Mouse (Mus musculus): Measurements from ENCODE around the gene Nup188.

Gene Nup188

DNA sequence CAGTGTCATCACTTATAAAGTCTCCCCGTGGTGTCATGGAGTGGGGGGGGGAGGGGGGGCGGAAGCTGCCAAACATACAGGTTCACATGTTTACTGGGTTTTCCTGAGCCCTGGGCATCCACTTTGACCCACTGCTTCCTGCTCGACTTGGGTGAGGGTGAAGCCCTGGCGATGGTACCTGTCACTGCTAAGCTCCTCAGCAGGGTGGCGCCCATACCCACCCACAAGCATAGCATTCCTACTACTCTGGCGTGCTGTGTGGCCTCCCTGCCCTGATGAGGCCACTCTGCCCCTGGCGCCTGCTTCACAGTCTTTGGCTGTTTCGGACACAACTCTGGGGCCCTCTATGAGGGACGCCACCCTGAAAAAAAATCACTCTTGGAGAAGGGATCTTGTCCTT is 70.7 kb downstream of the Nup188 start:
- DNase-seq, result peak; percentile 43

DNA sequence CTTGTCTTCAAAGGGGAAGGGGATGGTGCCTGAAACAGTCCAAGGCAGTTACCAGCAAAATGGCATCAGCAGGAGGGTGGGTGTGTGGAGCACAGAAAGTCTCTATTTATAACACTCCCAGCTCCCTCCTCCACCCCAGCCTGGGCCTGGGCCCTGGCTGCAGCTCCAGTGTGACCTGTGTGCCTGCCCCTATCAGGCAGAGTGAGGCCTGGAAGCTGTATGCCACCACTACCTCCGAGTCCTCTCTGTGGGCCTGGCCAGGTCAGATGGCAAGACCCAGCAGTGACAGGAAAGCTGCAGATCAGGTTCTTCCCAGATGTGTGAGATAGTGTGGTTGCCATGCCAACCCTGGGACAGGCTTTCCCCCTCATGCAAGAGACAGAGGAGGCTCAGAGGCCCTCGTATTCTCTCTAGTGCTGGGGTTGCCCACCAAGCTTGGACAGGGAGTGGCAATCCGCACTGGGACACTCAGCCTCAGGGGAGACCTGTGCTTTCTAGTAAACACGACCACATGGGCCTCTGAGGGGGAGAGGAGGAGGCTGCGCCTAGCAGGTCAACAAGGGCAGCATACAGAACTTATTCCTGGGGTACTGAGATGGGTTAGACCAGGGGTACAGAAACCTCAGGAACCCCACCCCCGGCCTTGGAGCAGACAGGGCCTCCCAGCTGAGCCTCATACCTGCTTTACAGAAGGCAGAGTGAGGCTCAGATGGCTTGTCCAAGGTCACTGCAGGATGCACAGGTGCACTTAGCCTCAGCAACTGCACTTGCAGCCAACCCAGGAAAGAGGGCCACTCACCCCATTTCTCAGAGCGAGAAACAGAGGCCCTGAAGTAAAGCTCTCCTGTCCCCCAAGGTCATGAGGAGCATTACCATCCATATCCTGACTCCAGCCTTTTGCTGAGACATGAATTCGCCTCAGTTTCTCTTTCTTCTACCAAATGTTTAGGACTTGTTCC is 71.6 kb downstream of the Nup188 start:
- peak; percentile 50 for DNase-seq

DNA sequence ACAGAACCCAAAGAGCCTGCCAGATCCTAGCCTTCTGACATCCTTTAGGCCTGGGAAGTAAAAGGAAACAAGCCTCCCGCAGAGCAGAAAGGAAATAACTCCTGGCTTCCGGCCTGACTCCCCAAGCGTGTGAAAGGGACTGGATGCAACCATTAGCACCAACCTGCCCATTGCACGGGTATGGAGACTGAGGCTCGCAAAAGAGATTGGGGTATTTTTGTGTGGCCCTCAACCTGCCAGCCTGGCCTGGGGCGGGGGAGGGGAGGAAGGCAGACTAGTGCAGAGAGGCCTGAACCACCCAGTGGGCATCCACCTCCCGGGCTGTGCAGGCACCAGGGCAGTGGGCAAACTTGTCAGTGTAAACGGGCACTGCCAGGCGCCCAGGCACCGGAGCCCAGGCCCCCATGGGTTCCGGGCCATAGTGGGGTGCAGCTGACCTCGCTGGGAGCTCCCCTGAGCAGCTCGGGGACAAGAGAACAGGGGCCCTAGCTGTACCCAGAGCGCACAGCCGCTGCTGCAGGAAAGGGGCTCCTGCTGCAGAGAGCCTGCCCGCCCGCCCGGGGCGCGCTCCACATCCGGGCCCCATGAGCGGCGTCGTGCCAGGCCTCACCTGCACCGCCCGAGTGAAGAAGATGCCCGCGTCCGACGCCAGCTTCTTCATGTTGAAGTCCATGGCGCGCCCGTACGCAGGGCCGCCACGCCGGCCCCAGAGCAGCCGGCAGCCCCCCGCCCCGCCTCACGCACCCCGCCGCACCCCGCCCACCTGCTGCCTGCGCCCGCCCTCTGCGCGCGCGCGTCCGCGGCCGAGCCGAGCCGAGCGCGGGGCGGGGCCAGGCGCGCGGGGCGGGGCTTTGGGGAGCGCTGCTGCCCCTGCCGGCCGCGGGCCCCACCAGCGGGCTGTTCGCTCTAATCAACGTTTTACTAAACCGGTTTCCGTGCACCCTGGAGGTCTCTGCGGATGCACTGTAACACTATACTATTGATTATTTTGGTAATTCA is 72.6 kb downstream of the Nup188 start, which contains the start of gene Sh3glb2:
Sh3glb2 (minus strand) TSS at position 805 of the 999 bp plus-strand sequence.
- DNase-seq, result peak; percentile 85

DNA sequence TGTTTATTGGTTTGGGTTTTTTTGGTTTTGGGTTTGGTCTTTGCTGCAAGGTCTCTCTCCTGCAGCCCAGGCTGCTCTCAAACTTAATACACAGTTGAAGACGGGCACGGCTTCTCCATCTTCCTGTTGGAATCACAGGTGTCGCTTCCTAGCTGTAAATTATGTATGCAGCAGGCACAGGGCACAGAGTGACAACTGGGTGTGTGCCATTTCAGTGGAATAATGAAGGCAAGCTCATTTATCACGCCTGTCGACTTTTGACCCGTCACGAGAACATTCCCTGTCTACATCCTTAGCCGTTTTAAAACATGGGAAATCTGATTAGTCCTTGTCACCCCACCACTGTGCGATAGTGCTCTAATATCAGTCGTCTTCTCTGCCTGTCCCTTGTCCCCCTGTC is 74.4 kb downstream of the Nup188 start:
- no peak for DNase-seq

DNA sequence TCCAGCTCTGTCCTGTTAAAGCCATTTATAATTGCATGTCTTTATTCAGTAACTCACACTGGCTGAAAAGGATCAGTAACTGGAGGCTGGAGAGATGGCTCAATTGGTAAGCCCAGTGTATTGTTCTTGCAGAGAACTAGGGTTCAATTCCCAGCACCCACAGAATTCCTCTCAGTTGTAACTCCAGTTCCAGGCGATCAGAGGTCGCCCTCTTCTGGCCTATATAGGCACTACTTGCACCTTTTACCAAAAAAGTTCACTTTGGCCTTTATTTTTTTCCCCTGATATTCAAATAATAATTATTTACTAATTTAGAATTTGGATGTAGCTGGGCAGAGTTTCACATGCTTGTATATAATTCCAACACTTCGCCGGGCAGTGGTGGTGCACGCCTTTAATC is 76.7 kb downstream of the Nup188 start:
- no peak for DNase-seq

DNA sequence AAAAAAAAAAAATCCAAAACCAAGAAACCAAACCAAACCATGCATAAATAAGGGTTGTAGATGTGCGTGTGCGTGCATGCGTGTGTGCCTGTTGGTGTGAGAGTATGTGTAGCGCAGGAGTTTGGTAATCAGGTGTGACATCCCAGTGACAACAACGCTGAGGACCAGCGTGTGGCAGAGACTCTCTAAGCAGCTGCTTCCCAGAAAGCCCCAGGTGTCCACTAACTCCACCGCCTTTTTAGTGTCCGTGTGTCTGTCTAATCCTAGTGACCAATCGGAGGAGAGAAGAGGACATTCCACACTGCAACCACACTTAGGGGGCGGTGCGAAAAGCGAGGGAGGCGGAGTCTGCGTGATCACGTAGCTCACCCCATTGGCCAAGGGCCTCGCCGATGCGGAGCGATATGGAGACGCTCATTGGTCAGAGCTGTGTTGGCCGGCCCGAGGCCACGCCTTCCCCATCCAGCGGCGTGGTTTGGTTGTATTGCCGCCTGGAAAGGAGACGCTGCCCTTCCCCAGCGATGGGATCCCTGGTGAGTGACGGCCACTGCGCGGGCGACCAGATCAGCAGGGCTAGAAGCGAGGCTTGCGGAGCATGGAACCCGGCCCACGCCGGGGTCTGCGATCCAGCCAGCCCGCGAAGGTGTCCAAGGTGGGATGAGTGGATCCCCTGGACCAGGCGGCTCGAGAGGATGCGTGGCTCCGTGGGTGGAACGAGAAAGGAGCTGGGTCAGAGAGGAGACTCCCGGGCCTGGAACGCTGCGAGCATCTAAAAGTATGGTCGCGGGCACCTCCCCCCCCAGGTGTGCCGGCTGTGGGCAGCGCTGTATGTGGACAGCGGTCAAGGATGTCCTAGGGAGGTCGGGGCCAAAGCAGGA is 77.8 kb downstream of the Nup188 start, which contains the start of gene Miga2:
Miga2 (plus strand) TSS at position 461 of the 878 bp plus-strand sequence.
- peak; percentile 98 for DNase-seq

DNA sequence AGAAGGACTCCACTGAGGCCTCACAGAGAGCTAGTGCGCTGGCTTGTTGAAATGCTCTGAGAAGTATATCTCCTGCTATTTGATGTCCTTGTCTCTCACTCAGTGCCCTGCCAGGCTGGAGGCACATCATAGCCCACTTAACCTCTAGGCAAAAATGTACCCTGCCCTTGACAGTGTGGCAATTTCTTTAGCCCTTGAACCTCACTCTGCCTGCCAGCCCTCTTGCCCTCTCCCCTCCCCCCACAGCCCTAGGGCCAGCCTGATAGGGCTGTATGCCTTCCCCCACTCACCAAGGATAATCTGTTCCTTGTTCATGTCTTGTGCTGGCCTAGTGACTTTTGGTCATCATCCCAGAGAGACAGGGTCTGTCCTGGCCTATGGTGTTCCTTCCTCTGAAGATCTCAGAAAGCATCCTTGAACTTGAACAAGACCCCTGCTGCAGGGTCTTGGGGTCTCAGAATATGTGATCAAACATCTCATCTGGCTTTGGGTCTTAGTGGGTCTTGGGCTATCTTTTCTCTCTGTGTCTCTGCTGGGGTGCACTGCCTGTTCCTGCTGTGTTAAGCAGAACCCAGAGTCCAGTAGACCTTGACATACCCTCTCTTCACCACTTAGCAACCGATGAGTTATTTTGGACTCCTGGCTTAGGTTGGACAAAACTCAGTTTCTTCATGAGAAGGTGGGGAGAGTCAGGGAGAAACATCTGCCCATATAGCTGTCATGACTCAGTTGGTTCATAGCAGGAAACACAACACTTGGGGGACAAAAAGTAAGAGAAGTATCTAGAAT is 79.3 kb downstream of the Nup188 start:
- no peak for DNase-seq

DNA sequence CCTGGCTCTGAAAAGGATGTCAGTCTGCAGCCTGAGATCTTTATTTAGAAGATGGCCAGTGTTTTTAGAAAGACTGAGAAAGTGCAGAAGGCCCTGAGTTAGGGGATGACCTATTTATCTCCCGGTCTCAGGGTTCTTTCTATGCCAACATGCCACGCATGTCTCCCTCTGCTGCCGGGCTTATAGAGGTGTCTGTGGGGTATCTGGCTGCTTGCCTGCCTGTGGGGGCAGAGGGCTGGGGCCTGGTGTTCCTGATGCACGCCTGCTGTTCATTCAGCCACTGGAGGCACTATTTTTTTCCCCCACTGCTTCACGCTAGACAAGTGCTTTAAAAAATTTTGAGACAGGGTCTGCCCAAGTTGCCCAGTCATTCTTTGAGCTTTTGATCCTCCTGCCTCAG is 80.0 kb downstream of the Nup188 start:
- no peak for DNase-seq

DNA sequence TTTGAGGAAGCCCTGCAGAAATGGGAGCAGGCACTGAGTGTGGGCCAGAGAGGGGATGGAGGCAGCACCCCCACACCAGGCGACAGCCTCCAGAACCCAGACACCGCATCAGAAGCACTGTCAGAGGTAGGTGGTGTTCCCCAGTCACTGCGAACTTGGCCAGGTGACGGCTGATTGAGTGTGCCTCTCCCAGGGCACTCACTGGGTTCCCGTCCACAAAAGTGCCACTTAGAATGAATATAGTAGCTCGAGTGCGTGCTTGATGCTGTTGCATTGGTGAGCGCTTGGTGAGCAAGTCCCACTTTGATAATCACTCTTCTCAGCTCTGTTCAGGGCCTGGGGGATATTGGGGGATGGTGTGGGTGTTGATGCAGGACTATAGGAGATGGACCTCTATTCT is 85.3 kb downstream of the Nup188 start:
- no peak for DNase-seq

DNA sequence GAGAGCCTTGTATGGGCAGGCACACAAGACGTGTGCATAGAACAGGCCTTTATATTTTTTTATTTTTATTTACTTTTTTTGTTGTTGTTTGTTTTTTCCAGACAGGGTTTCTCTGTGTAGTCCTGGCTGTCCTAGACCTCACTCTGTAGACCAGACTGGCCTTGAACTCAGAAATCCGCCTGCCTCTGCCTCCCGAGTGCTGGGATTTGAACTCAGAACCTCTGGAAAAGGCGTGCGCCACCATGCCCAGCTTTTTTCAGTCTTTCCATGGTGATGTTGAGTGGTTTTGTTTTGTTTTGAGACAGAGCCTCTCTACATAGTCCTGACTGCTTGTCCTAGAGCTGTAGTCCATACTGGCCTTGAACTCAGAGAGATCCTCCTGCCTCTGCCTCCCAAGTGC is 86.5 kb downstream of the Nup188 start:
- DNase-seq, result no peak

DNA sequence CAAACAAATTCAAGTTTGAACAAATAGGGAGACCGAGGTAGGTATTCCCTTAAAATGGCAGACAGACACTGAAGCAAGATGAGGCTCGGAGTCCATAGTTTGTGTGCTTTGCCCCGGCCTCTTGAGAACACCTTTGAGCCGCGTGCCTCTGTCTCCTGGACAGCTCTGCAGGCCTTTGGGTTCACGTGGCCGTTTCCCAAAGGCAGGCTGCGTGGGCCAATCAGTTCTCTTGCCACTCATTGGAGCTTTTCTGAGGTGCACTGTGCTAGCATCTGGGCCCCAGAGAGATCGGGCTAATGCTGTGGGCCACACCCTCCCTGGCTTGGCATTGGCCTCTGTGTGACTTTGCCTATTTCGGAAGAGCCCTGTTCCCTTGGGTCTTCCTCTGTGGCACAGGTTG is 89.7 kb downstream of the Nup188 start:
- DNase-seq, result no peak

DNA sequence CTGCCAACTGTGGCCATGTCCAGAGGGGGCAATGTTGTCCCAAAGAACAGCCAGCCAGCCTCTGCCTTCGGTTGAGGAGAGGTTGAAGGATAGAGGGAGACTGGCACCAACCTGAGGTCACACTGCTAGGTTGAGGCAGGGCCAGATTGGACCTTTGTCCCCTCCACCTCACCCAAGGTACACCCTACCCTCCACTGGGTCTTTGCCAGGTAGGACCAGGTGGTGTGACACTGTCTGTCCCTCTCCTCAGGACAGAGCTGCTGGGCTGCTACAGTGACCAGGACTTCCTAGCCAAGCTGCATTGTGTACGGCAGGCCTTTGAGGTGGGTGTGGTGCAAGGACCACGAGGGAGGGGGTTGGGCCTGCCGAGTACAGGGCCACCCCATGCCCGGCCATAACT is 91.5 kb downstream of the Nup188 start:
- DNase-seq, result no peak

DNA sequence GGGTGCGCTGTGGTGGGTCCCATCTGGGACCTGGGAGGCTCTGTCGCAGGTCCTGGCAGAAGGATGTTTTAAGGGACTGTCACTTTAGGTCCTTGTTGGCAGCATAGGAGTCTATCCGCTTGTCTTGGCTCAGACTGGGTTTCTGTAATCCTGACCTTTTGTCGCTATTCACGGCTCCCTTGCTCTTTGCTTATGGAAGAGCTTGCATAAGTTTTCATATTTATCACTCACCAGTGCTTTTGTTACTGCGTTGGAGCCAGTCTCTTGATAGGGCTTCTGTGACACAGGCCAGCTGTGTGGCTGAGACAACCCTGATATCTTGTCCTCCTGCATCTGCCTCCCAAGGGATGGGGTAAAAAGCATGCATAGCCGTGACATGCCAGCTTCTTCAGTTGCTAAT is 93.1 kb downstream of the Nup188 start:
- DNase-seq, result no peak

DNA sequence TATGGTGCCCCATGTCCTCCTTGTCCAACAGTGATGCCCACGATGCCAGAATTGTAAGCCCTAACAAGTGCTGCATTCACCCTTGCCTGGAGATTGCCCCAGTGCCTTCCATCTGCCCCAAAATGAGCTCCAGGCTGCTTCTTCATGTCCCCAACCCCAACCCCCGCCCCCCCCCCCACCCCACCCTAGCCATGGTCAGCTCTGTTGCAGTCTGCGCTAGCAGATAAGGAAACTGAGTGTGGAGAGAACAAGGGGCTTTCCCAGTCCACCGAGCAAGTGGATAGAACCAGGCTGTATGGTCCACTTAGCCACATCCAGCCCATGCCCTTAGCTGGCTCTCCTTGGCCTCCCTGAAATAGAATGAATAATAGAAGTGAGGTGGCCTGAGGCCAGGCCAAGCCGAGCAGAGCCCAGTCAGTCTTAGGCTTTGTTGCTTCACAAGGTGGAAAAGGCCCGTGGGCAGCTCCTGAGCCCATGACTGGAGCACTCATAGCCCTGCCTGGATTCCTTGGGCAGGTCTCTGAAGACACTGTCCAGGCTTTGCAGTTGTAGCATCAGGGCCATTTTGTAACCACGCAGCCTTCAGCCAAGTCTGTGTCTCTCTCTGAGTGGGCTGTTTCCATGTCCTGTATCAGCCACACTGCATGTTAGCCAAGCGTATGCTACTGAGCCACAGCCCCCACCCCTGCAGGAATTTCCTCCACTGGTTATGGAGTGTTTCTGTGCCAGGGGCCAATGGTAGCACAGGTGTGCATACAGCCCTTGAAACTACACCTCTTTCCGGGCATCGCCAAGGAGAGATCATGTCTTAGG is 94.6 kb downstream of the Nup188 start:
- no peak for DNase-seq

DNA sequence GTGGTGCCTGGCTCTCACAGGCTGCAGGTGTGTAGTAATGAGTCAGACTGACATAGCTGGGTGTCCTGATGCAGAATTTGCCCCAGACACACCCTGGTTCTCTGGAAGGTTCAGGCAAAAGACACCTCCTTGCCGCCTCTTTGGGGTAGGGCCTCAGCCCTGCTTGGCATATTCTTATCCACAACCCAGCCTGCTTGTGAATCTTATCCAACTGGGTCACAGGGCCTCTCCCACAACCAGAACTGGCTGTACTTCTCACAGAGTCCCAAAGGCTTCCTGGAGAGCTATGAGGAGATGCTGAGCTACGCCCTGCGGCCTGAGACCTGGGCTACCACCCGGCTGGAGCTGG is 95.2 kb downstream of the Nup188 start:
- no peak for DNase-seq

DNA sequence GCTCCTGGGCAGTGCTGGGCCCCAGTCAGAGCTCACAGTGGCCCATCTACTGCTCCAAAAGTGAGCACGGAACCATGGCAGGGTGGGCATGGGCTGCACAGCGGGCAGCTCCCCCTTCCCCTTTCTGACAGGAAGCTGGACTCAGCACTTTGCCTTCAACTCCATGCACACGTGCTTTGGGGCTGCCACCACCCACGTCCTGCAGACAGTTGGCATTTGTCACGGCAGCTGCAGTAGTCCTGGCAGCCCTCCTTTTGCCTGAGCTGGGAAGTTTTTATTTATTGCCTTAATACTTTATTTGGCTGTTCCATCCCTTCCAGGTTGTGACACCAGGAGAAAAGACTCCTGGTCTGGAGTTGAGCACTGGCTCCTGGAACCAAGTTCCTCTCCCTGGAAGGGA is 98.6 kb downstream of the Nup188 start:
- no peak for DNase-seq

DNA sequence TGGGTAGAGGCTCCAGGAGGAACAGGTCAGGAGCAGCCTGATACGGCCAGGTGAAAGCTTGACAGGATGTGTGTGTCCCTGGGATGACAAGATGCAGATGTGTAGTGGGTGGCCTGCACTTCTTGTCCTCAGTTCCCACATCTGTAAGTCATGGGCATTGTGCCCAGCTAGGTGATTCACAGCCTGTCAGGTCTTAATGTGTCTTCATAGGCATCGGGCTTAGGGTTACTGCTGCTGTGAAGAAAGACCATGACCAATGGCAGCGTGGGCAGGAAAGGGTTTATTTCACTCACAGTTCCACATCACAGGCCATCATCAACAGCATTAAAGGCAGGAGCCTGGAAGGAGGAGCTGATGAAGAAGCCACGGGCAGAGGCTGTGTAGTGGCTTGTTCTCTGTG is 99.4 kb downstream of the Nup188 start:
- DNase-seq, result no peak

DNA sequence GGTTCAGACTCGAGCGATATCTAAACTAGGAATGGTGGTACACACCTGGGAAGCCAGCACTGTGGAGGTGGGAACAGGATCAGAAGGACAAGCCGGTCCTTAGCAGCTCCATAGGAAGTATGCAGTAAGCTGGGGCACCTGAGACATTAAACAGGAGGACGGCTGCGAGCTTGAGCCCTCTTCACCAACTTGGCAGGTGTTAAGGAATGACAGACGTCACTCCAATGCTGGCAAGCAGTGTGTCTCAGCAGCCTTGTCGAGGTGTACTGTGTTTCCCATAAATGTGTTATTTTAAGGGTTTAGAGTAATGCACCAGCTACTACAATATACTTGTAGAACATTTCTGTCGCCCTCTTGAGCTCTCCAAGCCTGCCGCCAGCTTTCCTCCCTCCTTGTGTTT is 100.7 kb downstream of the Nup188 start:
- DNase-seq, result no peak

DNA sequence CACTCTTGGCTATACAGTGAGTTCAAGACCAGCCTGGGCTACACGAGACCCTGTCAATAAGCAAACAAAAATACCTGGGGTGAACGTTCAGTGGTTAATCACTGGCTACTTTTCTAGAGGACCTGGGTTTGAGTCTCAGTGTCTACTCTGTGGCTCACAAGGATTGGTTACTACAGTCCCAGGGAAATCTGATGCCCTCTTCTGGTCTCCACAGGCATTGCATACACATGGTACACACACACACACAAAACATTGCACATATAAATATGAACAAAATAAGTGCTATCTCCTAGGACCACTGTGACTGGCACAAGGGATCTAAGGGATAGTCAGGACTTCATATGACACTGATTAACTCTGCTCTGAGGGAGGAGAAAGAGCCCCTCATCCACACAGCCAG is 102.8 kb downstream of the Nup188 start:
- DNase-seq, result no peak

DNA sequence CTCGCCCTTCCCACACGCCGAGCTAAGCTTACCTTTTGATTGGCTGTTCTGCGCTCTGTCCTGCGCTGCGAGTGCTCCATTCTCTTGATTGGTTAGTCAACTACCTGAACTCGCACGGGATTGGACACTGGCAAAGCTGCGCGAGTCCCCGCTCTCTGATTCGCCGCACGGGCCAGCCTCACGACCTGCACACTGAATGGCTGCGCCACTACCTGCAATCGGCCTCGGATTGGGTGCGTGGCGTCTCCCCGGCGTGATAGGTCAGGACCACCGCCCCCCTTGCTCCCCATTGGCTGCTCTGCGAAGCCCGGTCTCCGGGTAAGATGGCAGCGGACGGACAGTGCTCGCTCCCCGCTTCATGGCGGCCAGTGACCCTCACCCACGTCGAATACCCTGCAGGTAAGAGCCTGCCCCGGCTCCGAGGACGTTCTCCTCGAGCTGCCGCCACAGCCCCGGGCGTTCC is 105.9 kb downstream of the Nup188 start, which contains the start of gene Dolpp1:
Dolpp1 (plus strand) TSS at position 141 of the 463 bp plus-strand sequence.
- peak; percentile 97 for DNase-seq
